Mouse (Mus musculus) ES-E14 (cell line): ENCODE results near the gene Carm1.

Source experiments
- CHD2 ChIP-seq: IDR thresholded peaks from 2 replicates; pipeline ENCODE4 v1.6.1; 2014; ENCODE audit warnings: mild to moderate bottlenecking, low read depth, low read length, inconsistent platforms
- MAFK ChIP-seq: IDR thresholded peaks from 2 replicates; pipeline ENCODE4 v1.6.1; 2014; ENCODE audit warnings: mild to moderate bottlenecking, low read depth, low read length, inconsistent platforms; ENCODE audit not compliant: insufficient read depth
- ZC3H11A ChIP-seq: IDR thresholded peaks from 2 replicates; pipeline ENCODE4 v1.6.1; 2012; ENCODE audit warnings: low read depth, mild to moderate bottlenecking, inconsistent platforms, low read length, borderline replicate concordance
- ZNF384 ChIP-seq: IDR thresholded peaks from 2 replicates; pipeline ENCODE4 v1.6.1; 2012; ENCODE audit warnings: low read depth, low read length, inconsistent platforms

DNA sequence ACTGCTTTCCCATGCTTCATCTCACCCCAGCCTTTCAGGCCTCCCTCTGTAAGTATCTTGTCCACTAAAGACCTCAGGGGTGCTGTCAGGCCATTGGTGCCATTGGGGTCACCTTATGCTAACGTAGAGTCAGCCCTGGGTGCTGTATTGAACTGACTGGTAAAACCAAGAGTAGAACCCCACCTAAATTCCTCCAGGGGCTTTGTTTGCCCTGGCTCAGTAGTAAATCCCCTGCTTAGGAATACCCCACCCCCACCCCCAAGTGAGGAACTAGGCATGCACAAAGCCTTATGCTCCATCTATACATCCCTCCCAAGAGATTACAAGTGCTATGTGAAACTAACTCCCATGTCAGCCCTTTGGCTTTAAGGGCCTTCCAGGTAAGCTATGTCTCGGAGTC lies 10.9 kb downstream of the Carm1 start:
- TF ChIP-seq ZC3H11A = no peak
- no peak for TF ChIP-seq MAFK
- TF ChIP-seq ZNF384 = no peak
- TF ChIP-seq CHD2 = no peak
